Mouse (Mus musculus): Measurements from ENCODE around the gene Zfp622.

Zfp622 gene

GRCm38 (mm10) chr15:25984067-25984733 is at the start of gene Zfp622:
Zfp622 (plus strand) TSS chr15:25984366.
- peak; percentile 89 to 91 for DNase-seq (ENCODE audit: low read depth in 2 of 2, low spot score in 2 of 2)

GRCm38 (mm10) chr15:25934411-25934810 is 49.8 kb upstream of the Zfp622 start:
- no peak for DNase-seq (ENCODE audit: low read depth in 2 of 2, low spot score in 2 of 2)

GRCm38 (mm10) chr15:25938496-25938895 is 45.7 kb upstream of the Zfp622 start:
- DNase-seq (ENCODE audit: low read depth in 2 of 2, low spot score in 2 of 2): no peak

DNA sequence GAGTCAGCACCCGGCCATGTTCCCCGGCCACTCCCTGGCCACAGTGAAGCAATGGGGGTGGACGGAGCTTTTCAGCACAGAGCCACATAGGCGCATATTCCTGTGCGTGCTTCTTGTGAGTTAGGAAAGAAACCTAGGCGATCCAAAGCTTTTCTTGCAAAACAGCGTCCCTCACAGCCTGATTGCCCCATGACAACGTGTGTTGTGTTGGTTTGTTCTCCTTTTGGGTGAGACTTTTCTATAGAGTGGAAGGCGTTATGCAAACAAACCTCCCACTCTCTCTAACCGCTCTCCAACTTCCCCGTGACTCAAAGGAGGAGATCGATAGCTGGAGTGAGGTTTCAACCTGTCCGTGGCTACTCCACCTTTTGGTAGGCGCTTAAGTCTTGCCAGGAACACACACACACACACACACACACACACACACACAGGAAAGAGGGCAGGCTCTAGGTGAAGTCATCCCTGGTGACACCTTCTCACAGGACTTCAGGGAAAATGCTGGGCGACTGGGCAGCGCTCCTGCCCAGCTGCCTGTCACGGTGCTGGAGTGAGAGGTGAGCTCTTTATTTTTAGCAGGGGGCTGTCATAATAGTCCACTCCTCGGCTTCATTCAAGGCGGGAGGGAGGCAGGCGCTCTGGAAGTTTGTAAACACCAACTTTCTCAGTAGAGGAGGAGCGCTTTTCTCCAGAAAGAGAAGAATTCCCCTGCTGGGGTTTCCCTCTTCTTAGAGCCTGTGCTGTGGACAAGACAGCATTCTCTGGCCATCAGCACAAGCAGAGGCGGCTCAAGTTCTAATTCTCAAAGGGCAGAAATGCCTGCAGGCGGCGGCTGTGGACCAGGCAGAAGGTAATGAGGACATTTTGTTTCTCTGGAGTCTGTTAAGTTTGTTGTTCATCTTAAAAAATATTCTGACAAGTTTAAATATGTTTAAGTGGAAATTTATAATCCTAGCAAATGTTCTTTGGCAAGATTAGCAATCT is 43.5 kb upstream of the Zfp622 start:
- DNase-seq (ENCODE audit: low read depth in 2 of 2, low spot score in 2 of 2): no peak

DNA sequence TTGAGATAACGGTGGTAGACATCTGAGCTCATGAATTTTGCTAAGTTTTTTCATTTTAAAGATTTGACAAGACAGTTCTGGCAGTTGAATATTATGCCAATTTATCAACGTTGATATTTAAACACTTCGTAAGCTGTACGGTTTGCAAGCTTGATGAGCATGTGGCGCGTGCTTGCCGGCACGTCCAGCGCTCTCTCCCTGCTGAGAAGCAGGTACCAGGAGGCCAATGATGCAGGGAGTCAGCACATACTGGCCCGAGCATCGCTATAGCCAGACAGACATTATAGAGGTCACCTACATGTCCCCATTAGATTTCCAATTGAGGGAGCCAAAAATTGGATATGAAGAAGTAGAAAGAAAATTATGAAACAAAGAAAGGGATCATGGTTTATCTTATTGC is 42.7 kb upstream of the Zfp622 start:
- DNase-seq (ENCODE audit: low read depth in 2 of 2, low spot score in 2 of 2): no peak

DNA sequence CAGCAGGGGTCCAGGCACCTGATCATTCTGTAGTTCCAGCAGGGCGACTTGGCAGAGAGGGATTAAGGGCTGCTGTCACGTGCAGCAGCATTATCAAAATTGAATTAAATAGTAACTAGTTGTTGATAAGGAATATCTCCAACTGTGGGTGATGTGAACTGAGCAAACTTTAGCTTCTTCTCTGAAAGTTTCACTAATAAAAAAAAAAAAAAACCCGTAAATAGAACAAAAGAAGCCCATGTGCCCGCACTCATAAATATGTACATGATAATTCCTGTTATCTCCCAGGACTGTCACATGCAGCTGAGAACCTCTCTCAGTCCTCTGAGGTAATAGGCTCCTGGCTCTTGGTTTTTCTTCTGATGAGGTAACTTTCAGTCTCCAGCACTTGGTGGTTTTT is 41.8 kb upstream of the Zfp622 start:
- DNase-seq (ENCODE audit: low read depth in 2 of 2, low spot score in 2 of 2): no peak

DNA sequence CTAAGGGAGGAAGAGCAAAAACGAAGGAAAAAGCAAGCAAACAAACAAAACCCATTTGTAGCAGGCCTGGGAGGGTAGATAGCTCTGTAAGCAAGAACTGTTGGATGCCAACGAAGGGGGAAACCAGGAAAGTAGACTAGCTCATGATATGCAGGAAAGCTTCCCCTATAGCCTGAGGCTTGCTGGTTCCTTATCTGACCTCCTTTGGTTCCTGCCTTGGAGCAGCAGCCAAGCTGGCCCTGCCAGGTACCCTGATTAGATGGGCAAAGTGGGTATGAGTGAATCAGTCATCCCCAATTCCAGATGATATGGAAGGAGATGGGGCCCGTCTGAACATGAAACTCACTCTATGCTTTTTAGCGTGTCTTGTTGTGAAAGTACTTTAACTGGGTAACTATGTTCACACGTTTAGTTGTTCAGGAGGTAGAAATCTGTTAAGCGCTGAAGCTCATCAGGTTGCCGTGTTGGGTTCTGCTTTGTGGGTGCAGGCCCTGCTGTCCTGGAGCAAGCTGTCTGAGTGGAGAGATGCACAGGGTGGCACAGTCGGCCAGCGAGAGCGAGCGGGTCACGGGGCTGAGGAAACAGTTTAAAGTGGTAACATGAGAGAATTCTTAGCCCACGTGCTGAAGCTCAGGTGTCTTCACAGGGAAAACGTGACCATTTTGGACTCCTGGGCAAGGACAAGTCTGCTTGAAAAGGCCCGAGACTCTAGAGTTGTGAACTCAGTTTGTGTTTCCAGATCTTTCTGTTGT is 40.6 kb upstream of the Zfp622 start:
- DNase-seq (ENCODE audit: low read depth in 2 of 2, low spot score in 2 of 2): no peak

DNA sequence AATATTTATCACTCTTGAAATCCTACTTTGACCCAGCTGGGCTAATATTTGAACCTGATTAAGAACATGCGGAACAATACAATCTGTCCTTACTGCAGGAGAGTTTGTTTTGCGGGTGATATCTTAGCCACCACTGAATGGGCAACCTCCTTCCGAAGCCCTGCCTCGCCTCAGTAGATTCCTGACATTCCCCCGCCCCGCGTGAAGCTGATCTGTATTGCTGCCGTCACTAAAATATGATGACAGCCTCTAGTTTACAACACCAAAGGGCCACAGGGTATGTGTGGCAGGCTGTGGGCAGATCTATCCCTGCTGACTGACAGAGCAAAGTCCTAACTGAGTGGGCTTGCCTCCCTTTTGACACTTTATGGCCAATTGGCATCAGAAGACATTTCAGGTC is 38.9 kb upstream of the Zfp622 start:
- DNase-seq (ENCODE audit: low read depth in 2 of 2, low spot score in 2 of 2): no peak

DNA sequence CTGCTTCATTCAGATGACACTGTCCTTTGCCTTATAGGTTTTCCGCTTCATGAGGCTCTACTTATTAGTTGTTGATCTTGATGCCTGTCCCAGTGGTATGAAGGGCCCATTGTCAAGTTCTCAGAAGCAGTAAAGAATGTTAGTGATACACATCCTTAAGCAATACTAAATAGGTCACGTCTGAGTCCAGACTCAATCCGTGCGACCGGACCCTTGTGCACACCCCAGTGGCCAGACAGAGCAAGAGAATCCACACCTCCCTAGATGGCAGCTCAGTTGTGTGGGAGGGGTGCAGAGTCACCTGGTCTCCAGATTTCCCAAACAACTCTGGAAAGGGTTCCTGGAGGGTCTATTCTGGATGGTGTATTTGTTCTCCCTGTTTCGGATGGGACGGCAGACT is 37.7 kb upstream of the Zfp622 start:
- DNase-seq (ENCODE audit: low read depth in 2 of 2, low spot score in 2 of 2): no peak

DNA sequence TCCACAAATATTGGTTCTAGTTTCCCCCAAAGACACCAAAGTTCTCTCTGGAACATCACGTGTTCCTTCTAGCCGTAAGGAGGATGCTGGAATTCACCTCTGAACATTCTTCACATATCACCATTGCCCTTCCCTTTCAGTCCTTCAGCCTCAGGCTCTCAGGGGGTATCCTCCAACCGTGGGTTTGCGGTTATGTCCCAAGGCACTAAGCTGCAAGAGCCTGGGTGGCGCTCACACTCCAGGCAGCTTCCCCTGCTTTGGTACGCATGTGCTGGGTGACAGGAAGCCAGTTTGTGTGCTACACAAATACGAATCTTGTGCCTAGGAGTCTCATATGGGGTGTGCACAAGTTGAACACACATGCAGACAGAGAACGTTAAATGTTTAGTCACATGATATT is 36.8 kb upstream of the Zfp622 start:
- no peak for DNase-seq (ENCODE audit: low read depth in 2 of 2, low spot score in 2 of 2)

DNA sequence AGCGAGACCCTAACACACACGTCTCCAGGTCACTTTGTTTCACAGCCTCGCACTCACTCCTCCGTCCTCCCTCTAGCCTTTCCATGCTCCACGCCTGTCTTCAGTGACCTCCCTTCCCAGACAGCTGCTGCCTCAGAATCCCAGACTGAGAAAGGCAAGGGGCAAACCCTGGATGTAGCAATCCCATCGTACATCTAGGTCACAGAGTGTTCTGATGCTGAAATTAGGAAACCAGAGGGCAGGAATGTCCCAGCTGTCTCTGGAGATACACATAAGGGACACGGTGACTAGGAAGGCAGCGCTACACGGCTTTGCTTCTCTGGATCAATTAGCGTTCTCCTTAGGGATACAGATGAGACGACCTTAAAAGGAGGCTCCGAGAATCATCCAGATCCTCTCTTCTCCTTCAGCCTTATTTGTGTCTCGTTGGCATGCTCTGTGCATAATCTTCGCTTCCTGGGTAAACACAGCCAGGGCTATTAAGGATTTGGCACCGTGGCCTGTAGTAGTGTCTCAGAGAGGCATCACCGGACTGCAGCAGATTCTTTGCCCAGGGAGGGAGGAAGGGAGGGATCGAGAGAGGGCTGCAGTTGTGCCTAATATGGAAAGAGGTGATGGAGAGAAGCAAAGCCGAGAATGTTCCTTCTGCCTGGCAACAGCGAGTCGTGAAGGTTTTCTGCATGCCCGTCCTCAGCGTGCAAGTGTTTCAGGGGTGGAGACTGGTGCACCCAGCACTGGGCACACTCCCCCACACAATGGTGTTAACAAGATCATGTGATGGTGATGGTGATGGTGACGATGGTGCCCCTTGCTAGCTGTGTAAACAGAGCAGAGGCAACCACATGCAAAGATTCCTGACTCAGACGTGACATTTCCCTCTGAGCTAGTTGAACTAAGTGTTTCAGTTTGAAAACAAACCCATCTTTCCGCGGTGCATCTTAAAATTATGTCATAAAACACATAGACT is 35.6 kb upstream of the Zfp622 start:
- DNase-seq (ENCODE audit: low read depth in 2 of 2, low spot score in 2 of 2): no peak

- DNase-seq (ENCODE audit: low read depth in 2 of 2, low spot score in 2 of 2): no peak
Measured at GRCm38 (mm10) chr15:25949696-25950095, 34.5 kb upstream of the Zfp622 start.

- DNase-seq (ENCODE audit: low read depth in 2 of 2, low spot score in 2 of 2): no peak
Measured at GRCm38 (mm10) chr15:25950584-25950983, 33.6 kb upstream of the Zfp622 start.

DNA sequence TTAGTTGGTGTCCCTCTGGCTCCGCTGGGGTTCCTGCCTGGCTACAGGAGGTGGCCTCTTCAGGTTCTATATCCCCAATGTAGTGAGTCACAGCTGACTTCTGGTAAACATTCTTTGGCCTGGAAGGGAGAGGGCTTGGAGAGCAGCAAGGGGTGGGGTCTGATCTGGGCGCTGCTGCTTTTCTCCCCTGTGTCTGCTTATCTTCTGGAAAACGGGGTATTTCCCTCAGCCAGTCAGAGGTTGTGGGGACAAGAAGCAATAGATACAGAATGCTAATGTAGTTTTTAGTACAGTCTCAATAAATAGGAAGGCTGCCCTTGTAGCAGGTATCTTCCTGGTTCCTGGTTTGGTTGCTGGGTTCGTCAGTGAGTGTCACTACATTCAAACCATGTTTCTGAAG is 33.1 kb upstream of the Zfp622 start:
- DNase-seq (ENCODE audit: low read depth in 2 of 2, low spot score in 2 of 2): no peak

GRCm38 (mm10) chr15:25956001-25956400 is 28.2 kb upstream of the Zfp622 start:
- no peak for DNase-seq (ENCODE audit: low read depth in 2 of 2, low spot score in 2 of 2)

- no peak for DNase-seq (ENCODE audit: low read depth in 2 of 2, low spot score in 2 of 2)
Measured at GRCm38 (mm10) chr15:25956422-25957117, 27.6 kb upstream of the Zfp622 start.

GRCm38 (mm10) chr15:25957651-25958050 is 26.5 kb upstream of the Zfp622 start:
- no peak for DNase-seq (ENCODE audit: low read depth in 2 of 2, low spot score in 2 of 2)

- no peak for DNase-seq (ENCODE audit: low read depth in 2 of 2, low spot score in 2 of 2)
Measured at GRCm38 (mm10) chr15:25959375-25959774, 24.8 kb upstream of the Zfp622 start.

DNA sequence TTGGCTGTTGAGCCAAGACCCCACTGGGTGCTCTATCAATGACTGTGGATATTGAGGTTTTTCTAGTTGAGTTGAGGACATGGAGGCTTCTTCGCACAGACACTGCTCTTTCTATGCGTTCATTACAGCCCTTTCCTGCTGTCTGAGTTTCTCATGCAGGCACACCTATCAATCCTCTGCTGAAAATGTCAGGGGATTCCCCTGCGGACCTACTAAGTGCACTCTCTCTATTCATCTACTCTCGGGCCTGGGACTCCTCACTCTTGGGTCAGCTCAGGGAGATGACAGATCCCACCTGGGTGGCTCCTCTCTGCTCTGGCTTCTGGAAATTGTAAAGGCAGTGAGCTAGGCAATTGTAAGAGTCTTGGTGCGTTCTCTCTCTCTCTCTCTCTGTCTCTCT is 23.9 kb upstream of the Zfp622 start:
- DNase-seq (ENCODE audit: low read depth in 2 of 2, low spot score in 2 of 2): no peak

- no peak for DNase-seq (ENCODE audit: low read depth in 2 of 2, low spot score in 2 of 2)
Measured at GRCm38 (mm10) chr15:25966220-25966774, 17.9 kb upstream of the Zfp622 start.
